Mouse (Mus musculus): ENCODE results near the gene Olfr1370. TPM values are rescaled to one million over a fixed set of nuclear protein-coding genes. Genes with fewer than 3 reads are reported as not detected.
"Not testable (repeated sequence)": the region's sequence is repeated elsewhere in the genome, so short reads cannot be mapped to it uniquely, and the experiment has no call there.

The Olfr1370 gene
- polyA plus RNA-seq (2014; fragmentation: Nextera tagmentation; extraction: Ambion mirVana) = not detected in 2 replicates

GRCm38 (mm10) chr13:21074847-21075246, at the start of gene Olfr1370:
Olfr1370 (minus strand) TSS chr13:21074947.
- WGBS = 81% methylated on average over 3 of the region's 3 CpGs
- ATAC-seq (ENCODE audit: low FRiP score, low TSS enrichment) = no peak

DNA sequence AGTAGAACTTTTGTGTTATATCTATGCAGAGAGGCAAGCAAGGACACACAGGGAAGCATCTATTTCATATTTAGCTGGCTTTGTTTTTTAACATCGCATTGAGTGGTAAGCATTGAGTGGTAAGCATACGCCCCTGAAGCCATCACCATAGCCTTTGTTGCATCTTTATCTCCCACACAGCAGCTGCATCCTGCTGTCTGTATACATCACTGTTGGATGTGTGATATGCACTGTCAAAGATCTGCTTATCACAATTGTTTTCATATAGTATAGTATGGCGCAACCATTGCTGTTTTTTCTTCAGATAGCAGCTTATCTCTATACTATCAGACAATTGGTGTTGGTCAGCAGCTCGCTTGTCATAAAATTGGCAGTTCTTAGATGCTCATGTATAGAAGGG, 39.4 kb upstream of the Olfr1370 start:
- Histone ChIP-seq H3K9me3 (ENCODE audit: control insufficient read depth, low read length) (no peaks in the 10 kb centered on the region), H3K27ac (ENCODE audit: low read depth, low read length) (no peak overlapping the region), H3K4me2 (replicated peaks; ENCODE audit: low read depth, low read length) (no peak overlapping the region), H3K9ac (ENCODE audit: low read depth, low read length) (no peak overlapping the region), H3K4me3 (ENCODE audit: low read length) (no peak overlapping the region), H3K36me3 (ENCODE audit: control insufficient read depth, insufficient read depth, low read length) (no peaks in the 10 kb centered on the region), H3K4me1 (ENCODE audit: control insufficient read depth, insufficient read depth, low read length) (no peaks in the 10 kb centered on the region), H3K27me3 (ENCODE audit: control insufficient read depth, insufficient read depth, low read length) (no peaks in the 10 kb centered on the region)
- ATAC-seq (ENCODE audit: low FRiP score, low TSS enrichment) = no peak
- 89% methylated on average over 4 of the region's 4 CpGs for WGBS

More at GRCm38 (mm10) chr13:21074847-21075246, at the start of gene Olfr1370:
- H3K4me1 ChIP-seq (ENCODE audit: control insufficient read depth, insufficient read depth, low read length) = no peaks in the 10 kb centered on the region
- no peak within 1 kb of the TSS for H3K4me3 ChIP-seq (ENCODE audit: low read length)
- H3K27ac ChIP-seq (ENCODE audit: low read depth, low read length) = no peak within 1 kb of the TSS
- no peaks in the 10 kb centered on the region for H3K9me3 ChIP-seq (ENCODE audit: control insufficient read depth, low read length)
- no peak within 1 kb of the TSS for H3K9ac ChIP-seq (ENCODE audit: low read depth, low read length)
- no peaks in the 10 kb centered on the region for H3K27me3 ChIP-seq (ENCODE audit: control insufficient read depth, insufficient read depth, low read length)
- no peaks in the 10 kb centered on the region for H3K36me3 ChIP-seq (ENCODE audit: control insufficient read depth, insufficient read depth, low read length)
- no peak within 1 kb of the TSS for H3K4me2 ChIP-seq (replicated peaks; ENCODE audit: low read depth, low read length)

DNA sequence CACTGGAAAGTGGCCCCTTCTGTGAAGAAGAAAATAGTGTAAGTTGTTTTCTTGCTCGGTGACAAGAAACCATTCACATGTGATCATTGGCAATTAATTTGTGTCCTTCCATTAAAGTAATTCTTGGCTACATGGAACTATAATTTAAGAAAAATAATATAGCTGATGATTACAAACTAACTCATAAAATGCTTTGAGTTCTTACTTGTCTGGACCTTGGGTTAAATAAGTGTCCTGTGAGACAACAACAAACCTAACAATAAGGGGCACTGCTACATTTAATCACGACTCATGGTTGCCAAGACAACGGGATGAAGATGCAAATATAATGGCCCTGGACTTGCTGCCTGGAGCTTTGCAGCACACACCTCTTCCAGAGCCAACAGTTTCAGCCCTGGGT, 36.4 kb upstream of the Olfr1370 start, which contains the start of gene Olfr1369-ps1:
TSS of gene Olfr1369-ps1 (plus strand) at position 301 of the 400 bp plus-strand sequence.
- not testable (repeated sequence) for H3K27me3 ChIP-seq (ENCODE audit: control insufficient read depth, insufficient read depth, low read length); H3K4me2 ChIP-seq (replicated peaks; ENCODE audit: low read depth, low read length); H3K27ac ChIP-seq (ENCODE audit: low read depth, low read length); H3K9ac ChIP-seq (ENCODE audit: low read depth, low read length); H3K4me3 ChIP-seq (ENCODE audit: low read length); H3K9me3 ChIP-seq (ENCODE audit: control insufficient read depth, low read length); H3K36me3 ChIP-seq (ENCODE audit: control insufficient read depth, insufficient read depth, low read length); ATAC-seq (ENCODE audit: low FRiP score, low TSS enrichment); H3K4me1 ChIP-seq (ENCODE audit: control insufficient read depth, insufficient read depth, low read length)
- 81% methylated on average over 3 of the region's 3 CpGs for WGBS

- WGBS = 88% methylated on average over 6 of the region's 6 CpGs
- no peak for ATAC-seq (ENCODE audit: low FRiP score, low TSS enrichment)
- Histone ChIP-seq H3K4me3 (ENCODE audit: low read length) (no peak overlapping the region), H3K27me3 (ENCODE audit: control insufficient read depth, insufficient read depth, low read length) (no peaks in the 10 kb centered on the region), H3K9ac (ENCODE audit: low read depth, low read length) (no peak overlapping the region), H3K9me3 (ENCODE audit: control insufficient read depth, low read length) (no peaks in the 10 kb centered on the region), H3K4me1 (ENCODE audit: control insufficient read depth, insufficient read depth, low read length) (no peaks in the 10 kb centered on the region), H3K36me3 (ENCODE audit: control insufficient read depth, insufficient read depth, low read length) (no peaks in the 10 kb centered on the region), H3K4me2 (replicated peaks; ENCODE audit: low read depth, low read length) (no peak overlapping the region), H3K27ac (ENCODE audit: low read depth, low read length) (no peak overlapping the region)
Observed at GRCm38 (mm10) chr13:21110441-21110840, 35.7 kb upstream of the Olfr1370 start.

DNA sequence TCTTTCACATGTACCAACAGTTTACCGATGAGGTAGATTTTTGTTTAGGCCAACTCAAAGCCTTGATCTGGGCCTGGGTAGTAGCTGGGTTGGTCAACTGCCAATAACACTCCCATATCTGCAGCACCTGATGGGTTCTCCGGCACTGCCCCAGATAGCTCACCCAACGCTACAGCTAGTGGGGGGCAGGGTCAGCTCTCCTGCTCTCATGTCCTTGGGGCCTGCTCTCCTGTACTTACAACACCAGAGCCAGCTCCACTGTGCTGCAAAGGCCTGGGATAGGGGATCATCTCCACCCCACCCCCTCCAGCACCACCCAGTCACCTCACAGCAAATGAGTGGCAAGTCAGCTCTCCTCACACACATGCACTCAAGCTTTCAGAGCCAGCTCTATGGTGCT, 35.0 kb upstream of the Olfr1370 start:
- no peak overlapping the region for H3K9ac ChIP-seq (ENCODE audit: low read depth, low read length)
- WGBS = 95% methylated on average over 3 of the region's 3 CpGs
- no peak for ATAC-seq (ENCODE audit: low FRiP score, low TSS enrichment)

GRCm38 (mm10) chr13:21082686-21083085, 7.9 kb upstream of the Olfr1370 start:
- 81% methylated on average over 2 of the region's 2 CpGs for WGBS
- Histone ChIP-seq H3K9me3 (ENCODE audit: control insufficient read depth, low read length) (no peaks in the 10 kb centered on the region), H3K9ac (ENCODE audit: low read depth, low read length) (no peak overlapping the region), H3K4me1 (ENCODE audit: control insufficient read depth, insufficient read depth, low read length) (no peaks in the 10 kb centered on the region), H3K36me3 (ENCODE audit: control insufficient read depth, insufficient read depth, low read length) (no peaks in the 10 kb centered on the region), H3K4me2 (replicated peaks; ENCODE audit: low read depth, low read length) (no peak overlapping the region), H3K27ac (ENCODE audit: low read depth, low read length) (no peak overlapping the region), H3K4me3 (ENCODE audit: low read length) (no peak overlapping the region), H3K27me3 (ENCODE audit: control insufficient read depth, insufficient read depth, low read length) (no peaks in the 10 kb centered on the region)
- no peak for ATAC-seq (ENCODE audit: low FRiP score, low TSS enrichment)

More for the DNA sequence above, 35.0 kb upstream of the Olfr1370 start:
- H3K27me3 ChIP-seq (ENCODE audit: control insufficient read depth, insufficient read depth, low read length) = no peaks in the 10 kb centered on the region
- H3K9me3 ChIP-seq (ENCODE audit: control insufficient read depth, low read length) = no peaks in the 10 kb centered on the region
- no peak overlapping the region for H3K4me2 ChIP-seq (replicated peaks; ENCODE audit: low read depth, low read length)
- no peaks in the 10 kb centered on the region for H3K4me1 ChIP-seq (ENCODE audit: control insufficient read depth, insufficient read depth, low read length)
- no peaks in the 10 kb centered on the region for H3K36me3 ChIP-seq (ENCODE audit: control insufficient read depth, insufficient read depth, low read length)
- no peak overlapping the region for H3K4me3 ChIP-seq (ENCODE audit: low read length)
- H3K27ac ChIP-seq (ENCODE audit: low read depth, low read length) = no peak overlapping the region

DNA sequence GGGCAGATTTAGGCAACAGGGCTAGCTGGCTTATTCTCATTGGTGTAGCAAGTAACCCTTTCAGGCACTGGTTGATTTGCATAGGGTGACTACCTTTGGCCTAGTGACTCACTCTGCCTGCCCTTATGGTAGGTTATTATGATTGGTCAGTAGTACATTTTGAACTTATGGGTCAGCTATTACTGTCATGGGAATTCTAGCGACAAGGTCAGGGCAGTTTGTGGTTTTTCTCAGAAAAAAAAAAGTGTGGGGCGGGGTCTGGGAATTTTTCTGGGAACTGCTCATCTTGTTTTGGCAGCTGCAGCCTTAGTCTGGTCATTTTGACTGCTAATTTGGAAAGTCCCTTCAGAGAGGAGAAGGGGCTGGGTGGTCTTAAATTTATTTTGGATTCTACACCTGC, 8.7 kb downstream of the Olfr1370 start:
- ATAC-seq (ENCODE audit: low FRiP score, low TSS enrichment) = no peak
- 80% methylated on average over 2 of the region's 2 CpGs for WGBS
- H3K9ac ChIP-seq (ENCODE audit: low read depth, low read length) = no peak overlapping the region

DNA sequence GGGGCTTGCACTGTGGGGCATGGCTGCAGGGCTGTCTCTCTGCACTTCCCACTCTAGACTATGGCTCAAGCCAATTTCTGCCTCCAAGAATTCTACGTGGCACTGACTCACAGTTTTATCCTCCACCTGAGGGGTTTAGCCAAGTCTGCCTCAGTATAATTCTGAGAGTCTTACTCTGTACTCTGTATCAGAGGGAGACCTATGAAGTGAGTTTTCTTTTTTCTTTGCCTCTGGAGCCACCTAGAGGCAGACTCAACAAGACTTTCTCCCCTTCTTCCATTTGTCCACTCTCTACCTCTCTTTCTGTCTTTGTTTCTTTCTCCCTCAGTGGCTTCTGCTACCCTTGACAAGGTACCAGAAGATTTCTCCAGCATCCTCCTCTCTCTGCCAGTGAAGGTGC, 24.6 kb downstream of the Olfr1370 start:
- Histone ChIP-seq H3K36me3 (ENCODE audit: control insufficient read depth, insufficient read depth, low read length) (no peaks in the 10 kb centered on the region), H3K27ac (ENCODE audit: low read depth, low read length) (no peak overlapping the region), H3K4me1 (ENCODE audit: control insufficient read depth, insufficient read depth, low read length) (no peaks in the 10 kb centered on the region), H3K9me3 (ENCODE audit: control insufficient read depth, low read length) (no peaks in the 10 kb centered on the region), H3K9ac (ENCODE audit: low read depth, low read length) (no peak overlapping the region), H3K4me2 (replicated peaks; ENCODE audit: low read depth, low read length) (no peak overlapping the region), H3K4me3 (ENCODE audit: low read length) (no peak overlapping the region), H3K27me3 (ENCODE audit: control insufficient read depth, insufficient read depth, low read length) (no peaks in the 10 kb centered on the region)
- ATAC-seq (ENCODE audit: low FRiP score, low TSS enrichment) = no peak
- WGBS = 43% methylated on average over 1 of the region's 1 CpGs

More for the DNA sequence above, 8.7 kb downstream of the Olfr1370 start:
- H3K4me1 ChIP-seq (ENCODE audit: control insufficient read depth, insufficient read depth, low read length) = no peaks in the 10 kb centered on the region
- H3K4me3 ChIP-seq (ENCODE audit: low read length) = no peak overlapping the region
- no peaks in the 10 kb centered on the region for H3K27me3 ChIP-seq (ENCODE audit: control insufficient read depth, insufficient read depth, low read length)
- H3K27ac ChIP-seq (ENCODE audit: low read depth, low read length) = no peak overlapping the region
- no peaks in the 10 kb centered on the region for H3K36me3 ChIP-seq (ENCODE audit: control insufficient read depth, insufficient read depth, low read length)
- H3K4me2 ChIP-seq (replicated peaks; ENCODE audit: low read depth, low read length) = no peak overlapping the region
- H3K9me3 ChIP-seq (ENCODE audit: control insufficient read depth, low read length) = no peaks in the 10 kb centered on the region

GRCm38 (mm10) chr13:21040589-21041199, 34.1 kb downstream of the Olfr1370 start:
- H3K4me1 ChIP-seq (ENCODE audit: control insufficient read depth, insufficient read depth, low read length) = no peaks in the 10 kb centered on the region
- no peaks in the 10 kb centered on the region for H3K36me3 ChIP-seq (ENCODE audit: control insufficient read depth, insufficient read depth, low read length)
- H3K27me3 ChIP-seq (ENCODE audit: control insufficient read depth, insufficient read depth, low read length) = no peaks in the 10 kb centered on the region
- H3K9ac ChIP-seq (ENCODE audit: low read depth, low read length) = no peak overlapping the region
- H3K27ac ChIP-seq (ENCODE audit: low read depth, low read length) = no peak overlapping the region
- ATAC-seq (ENCODE audit: low FRiP score, low TSS enrichment) = no peak
- no peaks in the 10 kb centered on the region for H3K9me3 ChIP-seq (ENCODE audit: control insufficient read depth, low read length)
- no peak overlapping the region for H3K4me3 ChIP-seq (ENCODE audit: low read length)
- 91% methylated on average over 2 of the region's 2 CpGs for WGBS
- no peak overlapping the region for H3K4me2 ChIP-seq (replicated peaks; ENCODE audit: low read depth, low read length)

Measured in kidney, embryonic 14.5 days (tissue).